Mouse (Mus musculus): ENCODE measurements around the gene Bend6. TPM values are rescaled to one million over a fixed set of nuclear protein-coding genes. Genes with fewer than 3 reads are reported as not detected.

The Bend6 gene
- polyA plus RNA-seq, 1 experiment from 2014 or later = 0.32 TPM

DNA sequence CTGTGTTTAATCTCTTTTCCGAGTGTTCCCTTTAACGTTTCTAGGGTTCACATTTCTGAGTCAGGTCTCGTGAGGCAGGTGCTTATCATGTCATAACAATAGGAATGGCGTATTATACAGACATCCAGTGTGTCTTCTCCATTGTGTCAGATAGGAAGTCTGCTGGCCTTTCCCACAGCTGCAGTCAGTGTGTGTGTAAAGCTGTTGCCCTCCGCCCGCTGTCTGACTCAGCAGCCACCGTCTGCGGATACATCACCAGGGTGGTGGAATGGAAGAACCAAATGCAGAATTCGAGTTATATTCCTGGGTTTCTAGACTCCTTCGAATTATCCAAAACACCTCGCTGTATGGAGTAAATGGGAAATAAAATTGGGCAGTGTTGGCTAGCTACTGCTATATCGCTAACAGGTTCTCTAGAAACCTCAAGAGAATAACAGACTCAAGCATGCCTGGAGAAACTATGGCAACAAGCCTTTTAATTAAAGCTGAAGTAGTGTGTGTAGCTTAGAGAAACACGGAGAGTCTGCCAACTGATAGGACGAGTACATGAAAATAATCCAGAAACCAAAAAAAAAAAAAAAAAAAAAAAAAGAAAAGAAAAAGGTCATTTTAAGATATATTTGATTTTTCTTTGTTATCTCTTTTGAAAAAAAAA lies 25.4 kb upstream of the Bend6 start:
- Histone ChIP-seq H3K9ac (ENCODE audit: low read depth, low read length) (no peak overlapping the region), H3K4me3 (replicated peaks; ENCODE audit: low read depth, low read length) (no peak overlapping the region), H3K4me1 (replicated peaks; ENCODE audit: insufficient read depth, low read length) (no peaks in the 10 kb centered on the region), H3K9me3 (replicated peaks; ENCODE audit: low read length) (no peaks in the 10 kb centered on the region), H3K27me3 (ENCODE audit: insufficient read depth, low read length) (no peaks in the 10 kb centered on the region), H3K27ac (no peak overlapping the region), H3K4me2 (ENCODE audit: low read length) (no peak overlapping the region), H3K36me3 (ENCODE audit: insufficient read depth, low read length) (no peaks in the 10 kb centered on the region)
- no peak for TF ChIP-seq CTCF (IDR thresholded peaks at IDR 0.05; ENCODE audit: low read depth)
- ATAC-seq (replicated peaks; ENCODE audit: low FRiP score, low read depth) (no peak), DNase-seq (ENCODE audit: low spot score) (no peak)
- 85% methylated on average over 14 of the region's 14 CpGs for WGBS

GRCm38 (mm10) chr1:33932196-33932595 lies 24.6 kb upstream of the Bend6 start:
- no peak overlapping the region for H3K4me2 ChIP-seq (ENCODE audit: low read length)
- DNase-seq (ENCODE audit: low spot score) (no peak), ATAC-seq (replicated peaks; ENCODE audit: low FRiP score, low read depth) (no peak)
- H3K9ac ChIP-seq (ENCODE audit: low read depth, low read length) = no peak overlapping the region
- no peaks in the 10 kb centered on the region for H3K4me1 ChIP-seq (replicated peaks; ENCODE audit: insufficient read depth, low read length)
- 94% methylated on average over 3 of the region's 3 CpGs for WGBS
- H3K4me3 ChIP-seq (replicated peaks; ENCODE audit: low read depth, low read length) = no peak overlapping the region
- no peaks in the 10 kb centered on the region for H3K36me3 ChIP-seq (ENCODE audit: insufficient read depth, low read length)
- no peaks in the 10 kb centered on the region for H3K27me3 ChIP-seq (ENCODE audit: insufficient read depth, low read length)
- TF ChIP-seq CTCF (IDR thresholded peaks at IDR 0.05; ENCODE audit: low read depth) = no peak
- no peak overlapping the region for H3K27ac ChIP-seq
- H3K9me3 ChIP-seq (replicated peaks; ENCODE audit: low read length) = no peaks in the 10 kb centered on the region

DNA sequence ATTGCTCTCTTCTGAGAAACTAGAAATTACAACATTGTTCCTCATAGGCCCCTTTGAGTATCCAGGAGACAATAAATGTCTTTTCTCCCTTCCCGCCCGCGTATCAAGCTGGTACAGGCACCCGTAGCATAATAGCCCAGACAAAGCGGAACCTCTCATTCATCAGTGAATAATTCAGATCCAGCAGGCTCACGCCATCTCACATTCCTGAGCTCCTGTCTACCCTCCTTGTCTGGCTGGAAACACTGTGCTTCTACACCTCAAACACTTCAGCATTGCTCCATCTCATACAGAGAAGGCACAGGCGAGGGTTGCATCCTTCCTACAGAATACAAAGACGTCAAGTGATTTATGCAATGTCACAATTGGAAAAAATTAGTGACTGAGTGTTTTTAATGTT lies 24.2 kb upstream of the Bend6 start:
- Histone ChIP-seq H3K9me3 (replicated peaks; ENCODE audit: low read length) (no peaks in the 10 kb centered on the region), H3K9ac (ENCODE audit: low read depth, low read length) (no peak overlapping the region), H3K4me1 (replicated peaks; ENCODE audit: insufficient read depth, low read length) (no peaks in the 10 kb centered on the region), H3K4me3 (replicated peaks; ENCODE audit: low read depth, low read length) (no peak overlapping the region), H3K27me3 (ENCODE audit: insufficient read depth, low read length) (no peaks in the 10 kb centered on the region), H3K36me3 (ENCODE audit: insufficient read depth, low read length) (no peaks in the 10 kb centered on the region), H3K27ac (no peak overlapping the region), H3K4me2 (ENCODE audit: low read length) (no peak overlapping the region)
- WGBS = 86% methylated on average over 8 of the region's 8 CpGs
- TF ChIP-seq CTCF (IDR thresholded peaks at IDR 0.05; ENCODE audit: low read depth) = no peak
- no peak for DNase-seq (ENCODE audit: low spot score)
- no peak for ATAC-seq (replicated peaks; ENCODE audit: low FRiP score, low read depth)

DNA sequence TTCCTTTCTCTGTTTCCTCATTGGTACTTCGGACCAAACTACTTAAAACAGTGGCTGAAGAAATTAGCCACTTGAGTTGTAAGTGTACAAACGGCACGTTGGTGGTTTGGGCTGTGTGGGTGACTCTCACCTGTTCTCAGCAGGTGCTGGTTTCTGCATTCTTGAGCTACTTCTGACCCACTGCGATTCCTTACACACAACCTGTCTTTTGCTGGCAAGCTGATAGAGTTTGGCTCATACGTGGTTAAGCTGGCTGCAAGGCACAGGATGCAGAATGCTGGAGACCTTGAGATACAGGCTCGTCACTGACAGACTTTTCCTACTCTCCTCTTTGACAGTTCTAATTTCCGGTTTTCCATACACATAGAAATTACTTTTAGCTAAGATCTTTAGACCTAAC lies 19.9 kb upstream of the Bend6 start:
- no peak for ATAC-seq (replicated peaks; ENCODE audit: low FRiP score, low read depth)
- H3K9ac ChIP-seq (ENCODE audit: low read depth, low read length) = no peak overlapping the region
- no peaks in the 10 kb centered on the region for H3K4me1 ChIP-seq (replicated peaks; ENCODE audit: insufficient read depth, low read length)
- DNase-seq (ENCODE audit: low spot score) = no peak
- H3K36me3 ChIP-seq (ENCODE audit: insufficient read depth, low read length) = no peaks in the 10 kb centered on the region
- no peak for TF ChIP-seq CTCF (IDR thresholded peaks at IDR 0.05; ENCODE audit: low read depth)
- H3K9me3 ChIP-seq (replicated peaks; ENCODE audit: low read length) = no peaks in the 10 kb centered on the region
- H3K27me3 ChIP-seq (ENCODE audit: insufficient read depth, low read length) = no peaks in the 10 kb centered on the region
- H3K4me2 ChIP-seq (ENCODE audit: low read length) = no peak overlapping the region
- 92% methylated on average over 7 of the region's 7 CpGs for WGBS
- no peak overlapping the region for H3K4me3 ChIP-seq (replicated peaks; ENCODE audit: low read depth, low read length)
- H3K27ac ChIP-seq = no peak overlapping the region

DNA sequence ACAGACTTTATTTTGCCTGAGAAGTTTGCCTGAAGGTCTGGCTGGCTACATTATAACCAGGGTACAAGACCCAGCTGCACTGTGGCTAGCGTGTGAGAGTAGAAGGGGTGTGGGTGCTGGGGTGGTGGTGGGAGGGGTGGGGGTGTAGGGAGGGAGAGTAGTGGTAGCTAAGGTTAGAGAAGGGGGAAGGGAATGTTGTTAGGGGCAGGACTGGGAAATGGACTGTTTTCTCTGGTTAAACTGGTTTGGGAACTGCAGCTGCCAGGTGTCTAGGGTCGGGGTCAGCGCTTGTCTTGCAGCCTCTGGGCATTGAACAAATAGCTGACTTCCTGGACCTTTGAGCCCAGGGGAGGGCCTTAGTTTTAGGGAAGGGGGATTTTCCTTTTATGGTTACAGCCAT lies 17.7 kb upstream of the Bend6 start:
- Histone ChIP-seq H3K36me3 (ENCODE audit: insufficient read depth, low read length) (no peaks in the 10 kb centered on the region), H3K4me3 (replicated peaks; ENCODE audit: low read depth, low read length) (no peak overlapping the region), H3K9me3 (replicated peaks; ENCODE audit: low read length) (no peaks in the 10 kb centered on the region), H3K4me2 (ENCODE audit: low read length) (no peak overlapping the region), H3K27ac (no peak overlapping the region), H3K4me1 (replicated peaks; ENCODE audit: insufficient read depth, low read length) (no peaks in the 10 kb centered on the region), H3K9ac (ENCODE audit: low read depth, low read length) (no peak overlapping the region), H3K27me3 (ENCODE audit: insufficient read depth, low read length) (no peaks in the 10 kb centered on the region)
- WGBS = 45% methylated on average over 3 of the region's 3 CpGs
- no peak for DNase-seq (ENCODE audit: low spot score)
- no peak for TF ChIP-seq CTCF (IDR thresholded peaks at IDR 0.05; ENCODE audit: low read depth)
- ATAC-seq (replicated peaks; ENCODE audit: low FRiP score, low read depth) = no peak

DNA sequence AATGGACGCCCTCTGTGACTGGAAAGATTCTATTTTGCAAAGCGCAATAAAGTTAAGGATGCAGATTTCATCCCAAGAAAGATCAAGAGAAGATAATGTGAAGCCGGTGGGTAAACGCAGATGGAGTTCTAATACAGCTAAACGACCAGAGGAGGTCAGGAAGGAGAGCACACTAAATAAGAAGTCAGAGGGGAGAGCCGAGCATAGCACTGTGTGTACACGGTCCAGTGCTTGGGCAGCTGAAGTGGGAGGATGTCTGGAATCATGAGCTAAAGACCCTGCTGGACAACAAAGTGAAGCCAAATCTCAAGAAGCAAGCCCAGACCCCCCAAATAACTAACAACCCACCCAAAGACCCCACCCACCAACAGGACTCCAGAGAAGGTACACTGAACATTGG lies 15.4 kb upstream of the Bend6 start:
- peak; percentile 28 for DNase-seq (ENCODE audit: low spot score)
- H3K4me3 ChIP-seq (replicated peaks; ENCODE audit: low read depth, low read length) = no peak overlapping the region
- H3K9ac ChIP-seq (ENCODE audit: low read depth, low read length) = no peak overlapping the region
- no peaks in the 10 kb centered on the region for H3K9me3 ChIP-seq (replicated peaks; ENCODE audit: low read length)
- H3K36me3 ChIP-seq (ENCODE audit: insufficient read depth, low read length) = no peaks in the 10 kb centered on the region
- no peaks in the 10 kb centered on the region for H3K4me1 ChIP-seq (replicated peaks; ENCODE audit: insufficient read depth, low read length)
- no peak for TF ChIP-seq CTCF (IDR thresholded peaks at IDR 0.05; ENCODE audit: low read depth)
- no peak for ATAC-seq (replicated peaks; ENCODE audit: low FRiP score, low read depth)
- no peak overlapping the region for H3K4me2 ChIP-seq (ENCODE audit: low read length)
- no peak overlapping the region for H3K27ac ChIP-seq
- no peaks in the 10 kb centered on the region for H3K27me3 ChIP-seq (ENCODE audit: insufficient read depth, low read length)
- 46% methylated on average over 7 of the region's 7 CpGs for WGBS

- WGBS = 87% methylated on average over 5 of the region's 5 CpGs
- no peaks in the 10 kb centered on the region for H3K9me3 ChIP-seq (replicated peaks; ENCODE audit: low read length)
Measured at GRCm38 (mm10) chr1:33916554-33916953, 8.9 kb upstream of the Bend6 start.

More at GRCm38 (mm10) chr1:33916554-33916953, 8.9 kb upstream of the Bend6 start:
- H3K36me3 ChIP-seq (ENCODE audit: insufficient read depth, low read length) = no peaks in the 10 kb centered on the region
- TF ChIP-seq CTCF (IDR thresholded peaks at IDR 0.05; ENCODE audit: low read depth) = no peak
- no peak overlapping the region for H3K27ac ChIP-seq
- no peak overlapping the region for H3K9ac ChIP-seq (ENCODE audit: low read depth, low read length)
- H3K27me3 ChIP-seq (ENCODE audit: insufficient read depth, low read length) = no peaks in the 10 kb centered on the region
- H3K4me1 ChIP-seq (replicated peaks; ENCODE audit: insufficient read depth, low read length) = no peaks in the 10 kb centered on the region
- H3K4me2 ChIP-seq (ENCODE audit: low read length) = no peak overlapping the region
- no peak for ATAC-seq (replicated peaks; ENCODE audit: low FRiP score, low read depth)
- no peak for DNase-seq (ENCODE audit: low spot score)
- H3K4me3 ChIP-seq (replicated peaks; ENCODE audit: low read depth, low read length) = no peak overlapping the region

Measured in kidney, postnatal 0 days (tissue).